Mouse (Mus musculus) neural tube, embryonic 13.5 days (tissue): Measurements from ENCODE around the gene Mrpl23. TPM values are rescaled to one million over a fixed set of nuclear protein-coding genes. Genes with fewer than 3 reads are reported as not detected.

Source experiments
- ATAC-seq: fragments of 200-750 bp; cut with Nextera tagmentation; 2 replicates; pipeline ENCODE4 v1.8.0; 2017; ENCODE audit warnings: low read depth, mild to moderate bottlenecking, moderate TSS enrichment, moderate library complexity
- H3K27ac ChIP-seq: fragments of 300-500 bp; sonication (generic); replicated peaks from 2 replicates; pipeline ENCODE4 v1.5.1; 2015; ENCODE audit warnings: moderate library complexity, mild to moderate bottlenecking, inconsistent platforms
- H3K27me3 ChIP-seq: fragments of 300-500 bp; sonication (generic); 2 replicates; pipeline ENCODE4 v1.6.1; 2015; ENCODE audit warnings: mild to moderate bottlenecking, inconsistent platforms
- H3K36me3 ChIP-seq: fragments of 300-500 bp; sonication (generic); 2 replicates; pipeline ENCODE4 v1.6.1; 2015; ENCODE audit warnings: mild to moderate bottlenecking, inconsistent platforms
- H3K4me1 ChIP-seq: fragments of 300-500 bp; sonication (generic); replicated peaks from 2 replicates; pipeline ENCODE4 v1.6.1; 2015; ENCODE audit warnings: inconsistent platforms
- H3K4me2 ChIP-seq: fragments of 300-500 bp; sonication (generic); 2 replicates; pipeline ENCODE4 v1.6.1; 2015; ENCODE audit warnings: inconsistent platforms, mild to moderate bottlenecking, moderate library complexity
- H3K4me3 ChIP-seq: fragments of 300-500 bp; sonication (generic); 2 replicates; pipeline ENCODE4 v1.5.1; 2015; ENCODE audit warnings: mild to moderate bottlenecking, inconsistent platforms
- H3K9ac ChIP-seq: fragments of 300-500 bp; sonication (generic); 2 replicates; pipeline ENCODE4 v1.6.1; 2015; ENCODE audit warnings: moderate library complexity, mild to moderate bottlenecking, inconsistent platforms
- H3K9me3 ChIP-seq: fragments of 300-500 bp; sonication (generic); 2 replicates; pipeline ENCODE4 v1.6.1; 2016; ENCODE audit warnings: inconsistent platforms
- WGBS: fragments of 180-500 bp; shearing (Covaris S2); methylation state at CpG from one replicate; pipeline ENCODE4 v1.1.7; 2015; 5-methylcytosine and 5-hydroxymethylcytosine counted together
- polyA plus RNA-seq: library from polyadenylated mRNA; unstranded; fragments of >200 nt; fragmentation: Nextera tagmentation; extraction: Ambion mirVana; gene quantifications from 2 replicates; pipeline ENCODE4 v1.2.1, GENCODE M21; 2015

Mrpl23 gene
- 14.0 and 14.8 TPM in 2 replicates for polyA plus RNA-seq

GRCm38 (mm10) chr7:142532671-142533058 lies at the start of gene Mrpl23:
TSS of gene Mrpl23 (plus strand) at chr7:142532686.
- Histone ChIP-seq H3K4me1 (peaks cover 21% of the 10 kb centered on the region), H3K9ac (peak within 1 kb of the TSS; percentile 85), H3K9me3 (no peaks in the 10 kb centered on the region), H3K4me2 (peak within 1 kb of the TSS; percentile 75), H3K36me3 (peaks cover 7% of the 10 kb centered on the region; the same call in 1 of the 2 replicates), H3K27me3 (peaks cover 6% of the 10 kb centered on the region; the same call in 1 of the 2 replicates), H3K4me3 (peak within 1 kb of the TSS; percentile 77), H3K27ac (peak within 1 kb of the TSS; percentile 80)
- ATAC-seq: peak; percentile 80
- 5% methylated on average over 17 of the region's 17 CpGs for WGBS

GRCm38 (mm10) chr7:142483136-142483535 lies 49.4 kb upstream of the Mrpl23 start:
- Histone ChIP-seq H3K27me3 (peaks cover 3% of the 10 kb centered on the region; the same call in 1 of the 2 replicates), H3K27ac (peak overlapping the region; percentile 87), H3K4me1 (peaks cover 47% of the 10 kb centered on the region), H3K36me3 (no peaks in the 10 kb centered on the region), H3K9me3 (no peaks in the 10 kb centered on the region), H3K4me2 (no peak overlapping the region), H3K9ac (no peak overlapping the region), H3K4me3 (no peak overlapping the region)
- no peak for ATAC-seq
- WGBS: 57% methylated on average over 11 of the region's 11 CpGs

GRCm38 (mm10) chr7:142484780-142485179 lies 47.7 kb upstream of the Mrpl23 start:
- Histone ChIP-seq H3K4me2 (no peak overlapping the region), H3K4me1 (peaks cover 47% of the 10 kb centered on the region), H3K27me3 (peaks cover 3% of the 10 kb centered on the region; the same call in 1 of the 2 replicates), H3K4me3 (no peak overlapping the region), H3K9ac (no peak overlapping the region), H3K27ac (no peak overlapping the region), H3K36me3 (no peaks in the 10 kb centered on the region), H3K9me3 (no peaks in the 10 kb centered on the region)
- 77% methylated on average over 12 of the region's 12 CpGs for whole genome bisulfite sequencing
- ATAC-seq: no peak

- no peak for ATAC-seq
- H3K9ac ChIP-seq: peak overlapping the region; percentile 34; the same call in 1 of the 2 replicates
- H3K9me3 ChIP-seq: no peaks in the 10 kb centered on the region
- WGBS: 53% methylated on average over 8 of the region's 8 CpGs
- H3K27ac ChIP-seq: peak overlapping the region; percentile 78
- H3K4me3 ChIP-seq: no peak overlapping the region
- no peaks in the 10 kb centered on the region for H3K36me3 ChIP-seq
- H3K27me3 ChIP-seq: peaks cover 3% of the 10 kb centered on the region; the same call in 1 of the 2 replicates
- H3K4me1 ChIP-seq: peaks cover 38% of the 10 kb centered on the region
- H3K4me2 ChIP-seq: no peak overlapping the region
Observed at GRCm38 (mm10) chr7:142486751-142487162, 45.7 kb upstream of the Mrpl23 start.

GRCm38 (mm10) chr7:142487341-142487859 lies 45.1 kb upstream of the Mrpl23 start:
- 0 out of 2 replicates have a peak overlapping the region, but pooled peaks have one; percentile 13 for H3K4me2 ChIP-seq
- no peaks in the 10 kb centered on the region for H3K9me3 ChIP-seq
- no peak overlapping the region for H3K4me3 ChIP-seq
- ATAC-seq: peak; percentile 83
- H3K9ac ChIP-seq: 0 out of 2 replicates have a peak overlapping the region, but pooled peaks have one; percentile 34
- WGBS: 11% methylated on average over 9 of the region's 9 CpGs
- no peaks in the 10 kb centered on the region for H3K36me3 ChIP-seq
- H3K27ac ChIP-seq: peak overlapping the region; percentile 78
- peaks cover 31% of the 10 kb centered on the region for H3K4me1 ChIP-seq
- peaks cover 3% of the 10 kb centered on the region; the same call in 1 of the 2 replicates for H3K27me3 ChIP-seq

GRCm38 (mm10) chr7:142488053-142488452 lies 44.4 kb upstream of the Mrpl23 start:
- ATAC-seq: no peak
- WGBS: 85% methylated on average over 3 of the region's 3 CpGs
- Histone ChIP-seq H3K9ac (no peak overlapping the region), H3K9me3 (no peaks in the 10 kb centered on the region), H3K36me3 (no peaks in the 10 kb centered on the region), H3K27me3 (peaks cover 3% of the 10 kb centered on the region; the same call in 1 of the 2 replicates), H3K4me2 (no peak overlapping the region), H3K4me1 (peaks cover 25% of the 10 kb centered on the region), H3K27ac (peak overlapping the region; percentile 78; the same call in 1 of the 2 replicates), H3K4me3 (no peak overlapping the region)

- Histone ChIP-seq H3K9me3 (no peaks in the 10 kb centered on the region), H3K27ac (no peak overlapping the region), H3K4me3 (no peak overlapping the region), H3K4me2 (no peak overlapping the region), H3K36me3 (no peaks in the 10 kb centered on the region), H3K9ac (no peak overlapping the region), H3K4me1 (no peaks in the 10 kb centered on the region), H3K27me3 (no peaks in the 10 kb centered on the region)
- ATAC-seq: no peak
- 63% methylated on average over 8 of the region's 8 CpGs for WGBS
Observed at GRCm38 (mm10) chr7:142493535-142493934, 39.0 kb upstream of the Mrpl23 start.

GRCm38 (mm10) chr7:142496158-142496557 lies 36.3 kb upstream of the Mrpl23 start:
- H3K36me3 ChIP-seq: no peaks in the 10 kb centered on the region
- 78% methylated on average over 3 of the region's 3 CpGs for WGBS
- H3K4me3 ChIP-seq: no peak overlapping the region
- no peak for ATAC-seq
- no peak overlapping the region for H3K9ac ChIP-seq
- H3K27me3 ChIP-seq: no peaks in the 10 kb centered on the region
- no peaks in the 10 kb centered on the region for H3K9me3 ChIP-seq
- H3K4me1 ChIP-seq: no peaks in the 10 kb centered on the region
- H3K27ac ChIP-seq: no peak overlapping the region
- no peak overlapping the region for H3K4me2 ChIP-seq

- Histone ChIP-seq H3K9ac (no peak overlapping the region), H3K27me3 (no peaks in the 10 kb centered on the region), H3K27ac (no peak overlapping the region), H3K9me3 (no peaks in the 10 kb centered on the region), H3K36me3 (no peaks in the 10 kb centered on the region), H3K4me2 (no peak overlapping the region), H3K4me3 (no peak overlapping the region), H3K4me1 (no peaks in the 10 kb centered on the region)
- WGBS: 81% methylated on average over 5 of the region's 5 CpGs
- no peak for ATAC-seq
Observed at GRCm38 (mm10) chr7:142496800-142497199, 35.7 kb upstream of the Mrpl23 start.

- no peak overlapping the region for H3K4me2 ChIP-seq
Observed at GRCm38 (mm10) chr7:142497775-142498174, 34.7 kb upstream of the Mrpl23 start.

GRCm38 (mm10) chr7:142498575-142498974 lies 33.9 kb upstream of the Mrpl23 start, which contains the start of gene Tnnt3:
TSS of gene Tnnt3 (plus strand) at chr7:142498836.
- Histone ChIP-seq H3K9me3 (no peaks in the 10 kb centered on the region), H3K4me2 (no peak within 1 kb of the TSS), H3K4me3 (no peak within 1 kb of the TSS), H3K36me3 (no peaks in the 10 kb centered on the region), H3K27ac (no peak within 1 kb of the TSS), H3K9ac (no peak within 1 kb of the TSS), H3K27me3 (no peaks in the 10 kb centered on the region), H3K4me1 (no peaks in the 10 kb centered on the region)
- no peak for ATAC-seq
- 87% methylated on average over 2 of the region's 2 CpGs for WGBS

More at GRCm38 (mm10) chr7:142497775-142498174, 34.7 kb upstream of the Mrpl23 start:
- ATAC-seq: no peak
- H3K27ac ChIP-seq: no peak overlapping the region
- no peak overlapping the region for H3K9ac ChIP-seq
- H3K36me3 ChIP-seq: no peaks in the 10 kb centered on the region
- WGBS: 90% methylated on average over 2 of the region's 2 CpGs
- no peaks in the 10 kb centered on the region for H3K27me3 ChIP-seq
- H3K9me3 ChIP-seq: no peaks in the 10 kb centered on the region
- no peaks in the 10 kb centered on the region for H3K4me1 ChIP-seq
- H3K4me3 ChIP-seq: no peak overlapping the region

- no peaks in the 10 kb centered on the region for H3K4me1 ChIP-seq
- H3K36me3 ChIP-seq: no peaks in the 10 kb centered on the region
- H3K27ac ChIP-seq: no peak overlapping the region
- H3K4me3 ChIP-seq: no peak overlapping the region
- H3K27me3 ChIP-seq: no peaks in the 10 kb centered on the region; the same call in 1 of the 2 replicates
- H3K4me2 ChIP-seq: no peak overlapping the region
- no peak for ATAC-seq
- no peak overlapping the region for H3K9ac ChIP-seq
- H3K9me3 ChIP-seq: no peaks in the 10 kb centered on the region
- 86% methylated on average over 5 of the region's 5 CpGs for WGBS
Observed at GRCm38 (mm10) chr7:142499010-142499721, 33.3 kb upstream of the Mrpl23 start.
